Mouse (Mus musculus): ENCODE measurements around the gene Smarcc2.

GRCm38 (mm10) chr10:128496509-128497077 is 37.5 kb downstream of the Smarcc2 start:
- TF ChIP-seq CTCF (IDR thresholded peaks at IDR 0.05; ENCODE audit: low read depth) (no peak), EP300 (IDR thresholded peaks at IDR 0.05; ENCODE audit: low read depth) (no peak)

Measured in heart, postnatal 0 days (tissue).